Mouse (Mus musculus): ENCODE measurements around the gene Dnttip2. TPM values are rescaled to one million over a fixed set of nuclear protein-coding genes. Genes with fewer than 3 reads are reported as not detected.
"Not testable (repeated sequence)": the region's sequence is repeated elsewhere in the genome, so short reads cannot be mapped to it uniquely, and the experiment has no call there.

Gene Dnttip2
- polyA plus RNA-seq, 1 experiment from 2014 or later: 48.2 TPM

GRCm38 (mm10) chr3:122275111-122275510, 923 bp downstream of the Dnttip2 start:
- Histone ChIP-seq H3K4me2 (ENCODE audit: low read depth, low read length) (peak overlapping the region; percentile 90), H3K36me3 (ENCODE audit: control insufficient read depth, insufficient read depth, low read length) (peaks cover 28% of the 10 kb centered on the region; the same call in 1 of the 2 replicates), H3K27ac (ENCODE audit: low read depth, low read length) (no peak overlapping the region), H3K9ac (replicated peaks; ENCODE audit: low read depth, low read length) (peak overlapping the region; percentile 68; the same call in 1 of the 2 replicates), H3K4me3 (ENCODE audit: low read depth, low read length) (peak overlapping the region; percentile 72), H3K4me1 (ENCODE audit: control insufficient read depth, insufficient read depth, low read length) (peaks cover 26% of the 10 kb centered on the region), H3K27me3 (ENCODE audit: control insufficient read depth, insufficient read depth, low read length) (no peaks in the 10 kb centered on the region), H3K9me3 (ENCODE audit: control insufficient read depth, low read length) (no peaks in the 10 kb centered on the region)
- 71% methylated on average over 10 of the region's 10 CpGs for WGBS
- no peak for ATAC-seq (ENCODE audit: low read depth)

- H3K9ac ChIP-seq (replicated peaks; ENCODE audit: low read depth, low read length): no peak overlapping the region
- no peaks in the 10 kb centered on the region for H3K27me3 ChIP-seq (ENCODE audit: control insufficient read depth, insufficient read depth, low read length)
- H3K36me3 ChIP-seq (ENCODE audit: control insufficient read depth, insufficient read depth, low read length): peaks cover 18% of the 10 kb centered on the region
- no peak for ATAC-seq (ENCODE audit: low read depth)
- H3K4me1 ChIP-seq (ENCODE audit: control insufficient read depth, insufficient read depth, low read length): peaks cover 11% of the 10 kb centered on the region
- no peak overlapping the region for H3K4me3 ChIP-seq (ENCODE audit: low read depth, low read length)
- H3K27ac ChIP-seq (ENCODE audit: low read depth, low read length): no peak overlapping the region
- WGBS: 80% methylated on average over 5 of the region's 5 CpGs
- H3K4me2 ChIP-seq (ENCODE audit: low read depth, low read length): no peak overlapping the region
- H3K9me3 ChIP-seq (ENCODE audit: control insufficient read depth, low read length): no peaks in the 10 kb centered on the region
These were observed 13.0 kb downstream of the Dnttip2 start for GRCm38 (mm10) chr3:122287195-122287594.

- Histone ChIP-seq H3K4me2 (ENCODE audit: low read depth, low read length) (no peak overlapping the region), H3K27ac (ENCODE audit: low read depth, low read length) (no peak overlapping the region), H3K27me3 (ENCODE audit: control insufficient read depth, insufficient read depth, low read length) (no peaks in the 10 kb centered on the region; the same call in 1 of the 2 replicates), H3K9ac (replicated peaks; ENCODE audit: low read depth, low read length) (no peak overlapping the region), H3K36me3 (ENCODE audit: control insufficient read depth, insufficient read depth, low read length) (peaks cover 7% of the 10 kb centered on the region), H3K4me1 (ENCODE audit: control insufficient read depth, insufficient read depth, low read length) (peaks cover 15% of the 10 kb centered on the region), H3K4me3 (ENCODE audit: low read depth, low read length) (no peak overlapping the region), H3K9me3 (ENCODE audit: control insufficient read depth, low read length) (no peaks in the 10 kb centered on the region)
- WGBS: 83% methylated on average over 5 of the region's 5 CpGs
- ATAC-seq (ENCODE audit: low read depth): no peak
These were observed 14.5 kb downstream of the Dnttip2 start for GRCm38 (mm10) chr3:122288613-122289195.

- not testable (repeated sequence) for H3K9me3 ChIP-seq (ENCODE audit: control insufficient read depth, low read length); H3K27ac ChIP-seq (ENCODE audit: low read depth, low read length); H3K9ac ChIP-seq (replicated peaks; ENCODE audit: low read depth, low read length); H3K4me2 ChIP-seq (ENCODE audit: low read depth, low read length); ATAC-seq (ENCODE audit: low read depth); H3K27me3 ChIP-seq (ENCODE audit: control insufficient read depth, insufficient read depth, low read length); H3K4me3 ChIP-seq (ENCODE audit: low read depth, low read length); H3K36me3 ChIP-seq (ENCODE audit: control insufficient read depth, insufficient read depth, low read length)
- H3K4me1 ChIP-seq (ENCODE audit: control insufficient read depth, insufficient read depth, low read length): peaks cover 18% of the 10 kb centered on the region
- WGBS: 68% methylated on average over 4 of the region's 4 CpGs
These were observed 15.2 kb downstream of the Dnttip2 start for GRCm38 (mm10) chr3:122289344-122289743.

- H3K4me3 ChIP-seq (ENCODE audit: low read depth, low read length): no peak overlapping the region
- H3K27me3 ChIP-seq (ENCODE audit: control insufficient read depth, insufficient read depth, low read length): no peaks in the 10 kb centered on the region; the same call in 1 of the 2 replicates
- H3K4me2 ChIP-seq (ENCODE audit: low read depth, low read length): no peak overlapping the region
- peaks cover 31% of the 10 kb centered on the region for H3K4me1 ChIP-seq (ENCODE audit: control insufficient read depth, insufficient read depth, low read length)
- H3K36me3 ChIP-seq (ENCODE audit: control insufficient read depth, insufficient read depth, low read length): no peaks in the 10 kb centered on the region
- H3K9me3 ChIP-seq (ENCODE audit: control insufficient read depth, low read length): no peaks in the 10 kb centered on the region
- H3K9ac ChIP-seq (replicated peaks; ENCODE audit: low read depth, low read length): no peak overlapping the region
- 77% methylated on average over 7 of the region's 7 CpGs for WGBS
- H3K27ac ChIP-seq (ENCODE audit: low read depth, low read length): no peak overlapping the region
- ATAC-seq (ENCODE audit: low read depth): no peak
These were observed 16.5 kb downstream of the Dnttip2 start for GRCm38 (mm10) chr3:122290696-122291095.

- 48% methylated on average over 12 of the region's 12 CpGs for WGBS
- peak overlapping the region; percentile 92 for H3K4me2 ChIP-seq (ENCODE audit: low read depth, low read length)
- peak overlapping the region; percentile 85 for H3K4me3 ChIP-seq (ENCODE audit: low read depth, low read length)
- H3K36me3 ChIP-seq (ENCODE audit: control insufficient read depth, insufficient read depth, low read length): no peaks in the 10 kb centered on the region
- H3K9me3 ChIP-seq (ENCODE audit: control insufficient read depth, low read length): no peaks in the 10 kb centered on the region
- no peaks in the 10 kb centered on the region; the same call in 1 of the 2 replicates for H3K27me3 ChIP-seq (ENCODE audit: control insufficient read depth, insufficient read depth, low read length)
- H3K27ac ChIP-seq (ENCODE audit: low read depth, low read length): 0 out of 2 replicates have a peak overlapping the region, but pooled peaks have one; percentile 100
- H3K9ac ChIP-seq (replicated peaks; ENCODE audit: low read depth, low read length): peak overlapping the region; percentile 99; the same call in 1 of the 2 replicates
- no peak for ATAC-seq (ENCODE audit: low read depth)
- peaks cover 31% of the 10 kb centered on the region for H3K4me1 ChIP-seq (ENCODE audit: control insufficient read depth, insufficient read depth, low read length)
These were observed 17.6 kb downstream of the Dnttip2 start for GRCm38 (mm10) chr3:122291828-122292227.

GRCm38 (mm10) chr3:122292300-122293222, 18.4 kb downstream of the Dnttip2 start:
- H3K4me3 ChIP-seq (ENCODE audit: low read depth, low read length): peak overlapping the region; percentile 85
- 8% methylated on average over 54 of the region's 54 CpGs for WGBS
- ATAC-seq (ENCODE audit: low read depth): peak; percentile 52
- peak overlapping the region; percentile 92 for H3K4me2 ChIP-seq (ENCODE audit: low read depth, low read length)
- peak overlapping the region; percentile 100 for H3K27ac ChIP-seq (ENCODE audit: low read depth, low read length)
- H3K9me3 ChIP-seq (ENCODE audit: control insufficient read depth, low read length): no peaks in the 10 kb centered on the region
- no peaks in the 10 kb centered on the region for H3K36me3 ChIP-seq (ENCODE audit: control insufficient read depth, insufficient read depth, low read length)
- no peaks in the 10 kb centered on the region; the same call in 1 of the 2 replicates for H3K27me3 ChIP-seq (ENCODE audit: control insufficient read depth, insufficient read depth, low read length)
- H3K4me1 ChIP-seq (ENCODE audit: control insufficient read depth, insufficient read depth, low read length): peaks cover 34% of the 10 kb centered on the region
- peak overlapping the region; percentile 99 for H3K9ac ChIP-seq (replicated peaks; ENCODE audit: low read depth, low read length)

GRCm38 (mm10) chr3:122293223-122293953, 19.2 kb downstream of the Dnttip2 start:
- peak overlapping the region; percentile 99 for H3K9ac ChIP-seq (replicated peaks; ENCODE audit: low read depth, low read length)
- H3K9me3 ChIP-seq (ENCODE audit: control insufficient read depth, low read length): no peaks in the 10 kb centered on the region
- H3K27me3 ChIP-seq (ENCODE audit: control insufficient read depth, insufficient read depth, low read length): no peaks in the 10 kb centered on the region; the same call in 1 of the 2 replicates
- ATAC-seq (ENCODE audit: low read depth): peak; percentile 62
- under 1% methylated on average over 90 of the region's 105 CpGs for WGBS
- no peaks in the 10 kb centered on the region for H3K36me3 ChIP-seq (ENCODE audit: control insufficient read depth, insufficient read depth, low read length)
- H3K27ac ChIP-seq (ENCODE audit: low read depth, low read length): peak overlapping the region; percentile 100
- peak overlapping the region; percentile 92 for H3K4me2 ChIP-seq (ENCODE audit: low read depth, low read length)
- H3K4me1 ChIP-seq (ENCODE audit: control insufficient read depth, insufficient read depth, low read length): peaks cover 34% of the 10 kb centered on the region
- H3K4me3 ChIP-seq (ENCODE audit: low read depth, low read length): peak overlapping the region; percentile 85
